Mouse (Mus musculus): Measurements from ENCODE around the gene Nrros. TPM values are rescaled to one million over a fixed set of nuclear protein-coding genes. Genes with fewer than 3 reads are reported as not detected.

Nrros gene
- polyA plus RNA-seq, 1 experiment from 2014 or later: 9.1 TPM

- no peak for DNase-seq (ENCODE audit: low spot score)
- 92% methylated on average over 4 of the region's 4 CpGs for WGBS
- H3K36me3 ChIP-seq: no peaks in the 10 kb centered on the region
These were observed 9.6 kb upstream of the Nrros start for GRCm38 (mm10) chr16:32175029-32175428.

DNA sequence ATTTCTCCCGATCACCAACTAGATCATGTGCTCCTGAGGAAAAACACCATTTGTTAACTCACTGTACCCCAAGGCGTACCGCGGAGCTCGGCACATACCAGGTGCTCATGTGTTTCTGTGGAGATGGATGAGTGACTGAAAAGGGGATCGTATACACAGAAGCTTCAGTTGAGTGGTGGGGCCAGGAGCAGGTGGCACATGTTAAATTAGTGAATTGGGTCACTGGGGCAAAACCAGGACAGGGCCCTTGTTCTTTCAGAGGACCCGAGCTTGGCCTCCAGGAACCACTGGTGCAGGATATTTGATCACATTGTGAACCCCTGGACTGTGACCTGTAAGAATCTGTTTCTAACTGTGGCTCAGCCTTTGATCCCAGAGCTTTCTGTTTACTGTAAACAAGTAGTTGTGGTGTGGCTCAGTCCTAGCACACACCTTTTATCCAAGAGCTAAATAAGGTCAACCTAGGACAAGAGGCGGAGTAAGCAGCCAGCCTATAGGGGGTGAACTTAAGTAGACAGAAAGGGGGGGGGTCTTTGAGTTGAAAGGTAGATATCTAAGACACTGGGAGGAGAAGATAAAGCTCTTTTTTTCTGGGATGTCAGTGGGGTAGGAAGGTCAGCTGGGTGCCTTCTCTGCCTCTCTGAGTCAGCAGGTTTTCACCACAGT is 9.1 kb upstream of the Nrros start:
- no peaks in the 10 kb centered on the region for H3K9me3 ChIP-seq (replicated peaks)
- H3K27ac ChIP-seq (replicated peaks): no peak overlapping the region
- H3K4me3 ChIP-seq: no peak overlapping the region
- no peaks in the 10 kb centered on the region for H3K36me3 ChIP-seq
- no peak for DNase-seq (ENCODE audit: low spot score)
- 80% methylated on average over 8 of the region's 8 CpGs for WGBS
- peaks cover 15% of the 10 kb centered on the region for H3K4me1 ChIP-seq
- no peaks in the 10 kb centered on the region for H3K27me3 ChIP-seq (ENCODE audit: low read depth, poor library complexity, severe bottlenecking)

More at GRCm38 (mm10) chr16:32175029-32175428, 9.6 kb upstream of the Nrros start:
- peaks cover 15% of the 10 kb centered on the region for H3K4me1 ChIP-seq
- no peak overlapping the region for H3K27ac ChIP-seq (replicated peaks)
- no peak overlapping the region for H3K4me3 ChIP-seq
- no peaks in the 10 kb centered on the region for H3K27me3 ChIP-seq (ENCODE audit: low read depth, poor library complexity, severe bottlenecking)
- H3K9me3 ChIP-seq (replicated peaks): no peaks in the 10 kb centered on the region

DNA sequence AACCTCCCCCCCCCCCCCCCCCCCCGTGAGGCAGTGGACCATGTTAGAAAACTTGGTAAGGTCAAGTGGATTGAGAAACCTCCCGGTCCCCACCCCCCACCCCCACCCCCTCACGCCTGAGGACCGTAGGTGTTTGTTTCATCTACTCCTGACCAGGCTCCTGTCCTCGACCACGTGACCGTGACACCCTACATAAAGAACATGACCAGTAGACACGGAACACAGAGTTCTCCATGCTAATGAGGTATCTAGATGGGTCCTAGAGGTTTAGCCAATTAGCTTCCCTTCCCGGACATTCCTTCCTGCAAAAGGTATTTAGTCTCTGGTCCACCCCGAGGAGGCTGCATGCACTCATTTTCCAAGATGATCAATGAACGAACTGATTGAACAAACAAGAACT is 8.0 kb upstream of the Nrros start:
- no peak for DNase-seq (ENCODE audit: low spot score)
- Histone ChIP-seq H3K4me1 (peaks cover 15% of the 10 kb centered on the region), H3K27ac (replicated peaks) (no peak overlapping the region), H3K36me3 (no peaks in the 10 kb centered on the region), H3K4me3 (no peak overlapping the region), H3K27me3 (ENCODE audit: low read depth, poor library complexity, severe bottlenecking) (no peaks in the 10 kb centered on the region), H3K9me3 (replicated peaks) (no peaks in the 10 kb centered on the region)
- WGBS: 72% methylated on average over 11 of the region's 11 CpGs

DNA sequence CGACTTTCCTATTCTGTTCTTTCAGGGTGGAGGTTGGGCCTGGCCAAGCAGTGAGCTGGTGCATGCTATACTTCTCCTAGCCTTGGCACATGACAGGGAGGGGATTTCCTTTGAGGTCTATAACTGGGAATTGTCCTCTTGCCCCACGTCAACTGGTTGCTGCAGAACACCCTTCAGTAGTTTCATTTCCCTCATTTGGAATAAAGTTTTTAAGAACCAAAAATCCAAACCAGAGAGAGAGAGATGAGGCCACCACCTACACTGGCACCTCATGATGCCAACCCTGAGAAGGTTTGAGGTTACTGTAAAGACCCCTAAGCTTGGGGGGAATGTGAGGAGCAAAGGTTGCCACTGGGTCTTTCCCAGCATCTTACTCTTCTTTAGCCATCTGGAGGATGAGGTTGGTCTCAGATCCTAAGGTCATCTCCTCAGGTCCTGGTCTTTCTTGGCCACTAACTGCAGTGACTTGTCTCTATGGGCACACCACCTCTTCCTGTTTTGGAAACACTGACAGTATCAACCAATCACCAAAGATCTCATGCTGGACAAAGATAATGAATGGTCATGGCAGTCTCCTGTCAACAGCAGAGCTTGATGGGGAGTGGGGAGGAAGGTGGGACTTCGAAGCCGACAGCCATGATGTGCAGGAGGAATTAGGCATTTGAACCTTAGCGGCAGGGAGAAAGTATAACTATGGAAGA is 5.8 kb upstream of the Nrros start:
- no peaks in the 10 kb centered on the region for H3K27me3 ChIP-seq (ENCODE audit: low read depth, poor library complexity, severe bottlenecking)
- no peak overlapping the region for H3K4me3 ChIP-seq
- H3K9me3 ChIP-seq (replicated peaks): no peaks in the 10 kb centered on the region
- DNase-seq (ENCODE audit: low spot score): no peak
- no peaks in the 10 kb centered on the region for H3K36me3 ChIP-seq
- no peak overlapping the region for H3K27ac ChIP-seq (replicated peaks)
- H3K4me1 ChIP-seq: peaks cover 5% of the 10 kb centered on the region; the same call in 1 of the 2 replicates
- WGBS: 83% methylated on average over 5 of the region's 5 CpGs

DNA sequence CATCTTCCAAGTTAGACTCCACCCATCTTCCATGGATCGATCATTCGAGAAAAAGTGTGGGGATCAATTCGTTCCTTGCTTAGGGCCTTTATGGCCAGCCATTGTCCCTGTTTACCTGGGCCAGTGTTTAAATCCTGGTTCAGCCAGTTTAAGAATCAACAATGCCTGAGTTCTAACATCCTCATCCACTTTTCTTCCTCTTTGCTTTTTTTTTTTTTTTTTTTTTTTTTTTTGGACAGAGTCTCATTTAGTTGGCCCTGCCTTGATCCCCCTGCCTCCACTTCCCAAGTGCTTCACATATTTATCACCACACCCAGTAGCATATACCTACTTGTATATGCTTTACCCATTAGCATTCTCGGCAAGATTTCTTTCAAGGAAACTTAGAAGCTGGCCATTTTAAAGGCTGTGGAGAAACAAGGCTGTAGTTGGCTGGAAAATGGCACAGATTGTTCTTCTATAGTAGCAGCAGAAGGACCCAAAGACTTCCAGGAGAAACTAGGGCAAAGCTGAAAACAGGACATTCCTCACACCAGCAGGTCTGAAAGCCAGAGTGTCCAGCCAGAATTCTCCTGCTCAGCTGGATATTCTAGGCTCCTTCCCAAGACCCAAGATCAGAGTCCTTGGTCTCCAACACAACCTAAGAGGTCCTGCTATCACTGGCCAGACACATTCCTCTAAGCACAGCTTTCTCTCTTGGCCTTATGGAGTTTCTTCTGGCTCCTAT is 2.6 kb upstream of the Nrros start:
- no peak overlapping the region for H3K27ac ChIP-seq (replicated peaks)
- WGBS: 93% methylated on average over 4 of the region's 4 CpGs

GRCm38 (mm10) chr16:32164396-32165027 is 882 bp downstream of the Nrros start:
- Histone ChIP-seq H3K36me3 (no peaks in the 10 kb centered on the region), H3K9me3 (replicated peaks) (no peaks in the 10 kb centered on the region), H3K27ac (replicated peaks) (peak overlapping the region; percentile 71; the same call in 1 of the 2 replicates), H3K27me3 (ENCODE audit: low read depth, poor library complexity, severe bottlenecking) (peaks cover 27% of the 10 kb centered on the region), H3K4me1 (peaks cover 10% of the 10 kb centered on the region), H3K4me3 (peak overlapping the region; percentile 52)
- DNase-seq (ENCODE audit: low spot score): no peak
- 76% methylated on average over 19 of the region's 19 CpGs for WGBS

More for the DNA sequence above, 2.6 kb upstream of the Nrros start:
- Histone ChIP-seq H3K4me1 (peaks cover 10% of the 10 kb centered on the region), H3K9me3 (replicated peaks) (no peaks in the 10 kb centered on the region), H3K36me3 (no peaks in the 10 kb centered on the region), H3K4me3 (no peak overlapping the region), H3K27me3 (ENCODE audit: low read depth, poor library complexity, severe bottlenecking) (peaks cover 27% of the 10 kb centered on the region)
- no peak for DNase-seq (ENCODE audit: low spot score)

DNA sequence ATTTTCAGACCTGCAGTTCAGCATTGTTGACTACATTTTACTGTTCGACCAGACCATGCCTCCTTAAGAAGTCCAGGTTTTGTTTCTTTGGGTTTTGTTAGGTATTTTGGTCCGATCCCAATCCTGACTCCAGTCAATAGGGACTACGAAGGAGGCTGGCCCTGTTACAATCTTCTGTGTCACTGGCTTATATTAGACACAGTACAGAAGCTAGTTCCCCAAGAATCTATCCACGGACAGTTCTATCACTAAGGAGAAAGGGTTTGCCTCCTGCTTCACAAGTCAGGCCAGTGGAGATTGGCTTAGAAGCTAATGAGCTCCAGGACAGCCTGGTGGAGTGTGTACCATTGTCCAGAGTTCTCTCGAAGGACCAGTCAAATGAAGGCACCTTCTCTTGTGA is 1.5 kb downstream of the Nrros start:
- H3K27ac ChIP-seq (replicated peaks): no peak overlapping the region
- DNase-seq (ENCODE audit: low spot score): no peak
- peaks cover 10% of the 10 kb centered on the region for H3K4me1 ChIP-seq
- WGBS: 93% methylated on average over 5 of the region's 5 CpGs
- no peaks in the 10 kb centered on the region for H3K36me3 ChIP-seq
- H3K4me3 ChIP-seq: no peak overlapping the region
- H3K9me3 ChIP-seq (replicated peaks): no peaks in the 10 kb centered on the region
- peaks cover 27% of the 10 kb centered on the region for H3K27me3 ChIP-seq (ENCODE audit: low read depth, poor library complexity, severe bottlenecking)

- DNase-seq (ENCODE audit: low spot score): no peak
- Histone ChIP-seq H3K27ac (replicated peaks) (no peak overlapping the region), H3K27me3 (ENCODE audit: low read depth, poor library complexity, severe bottlenecking) (peaks cover 27% of the 10 kb centered on the region), H3K9me3 (replicated peaks) (no peaks in the 10 kb centered on the region), H3K4me1 (peaks cover 10% of the 10 kb centered on the region), H3K4me3 (no peak overlapping the region), H3K36me3 (no peaks in the 10 kb centered on the region)
- 80% methylated on average over 4 of the region's 4 CpGs for WGBS
These were observed 2.0 kb downstream of the Nrros start for GRCm38 (mm10) chr16:32163392-32163791.

- H3K4me1 ChIP-seq: peaks cover 10% of the 10 kb centered on the region
- H3K4me3 ChIP-seq: no peak overlapping the region
- no peaks in the 10 kb centered on the region for H3K36me3 ChIP-seq
- peaks cover 25% of the 10 kb centered on the region for H3K27me3 ChIP-seq (ENCODE audit: low read depth, poor library complexity, severe bottlenecking)
- no peak overlapping the region for H3K27ac ChIP-seq (replicated peaks)
- no peaks in the 10 kb centered on the region for H3K9me3 ChIP-seq (replicated peaks)
- 94% methylated on average over 9 of the region's 9 CpGs for WGBS
- no peak for DNase-seq (ENCODE audit: low spot score)
These were observed 4.6 kb downstream of the Nrros start for GRCm38 (mm10) chr16:32160742-32161323.

GRCm38 (mm10) chr16:32158966-32159365 is 6.4 kb downstream of the Nrros start:
- Histone ChIP-seq H3K36me3 (no peaks in the 10 kb centered on the region), H3K27me3 (ENCODE audit: low read depth, poor library complexity, severe bottlenecking) (peaks cover 7% of the 10 kb centered on the region), H3K4me1 (no peaks in the 10 kb centered on the region), H3K27ac (replicated peaks) (no peak overlapping the region), H3K9me3 (replicated peaks) (no peaks in the 10 kb centered on the region), H3K4me3 (no peak overlapping the region)
- WGBS: 92% methylated on average over 3 of the region's 3 CpGs
- DNase-seq (ENCODE audit: low spot score): no peak

DNA sequence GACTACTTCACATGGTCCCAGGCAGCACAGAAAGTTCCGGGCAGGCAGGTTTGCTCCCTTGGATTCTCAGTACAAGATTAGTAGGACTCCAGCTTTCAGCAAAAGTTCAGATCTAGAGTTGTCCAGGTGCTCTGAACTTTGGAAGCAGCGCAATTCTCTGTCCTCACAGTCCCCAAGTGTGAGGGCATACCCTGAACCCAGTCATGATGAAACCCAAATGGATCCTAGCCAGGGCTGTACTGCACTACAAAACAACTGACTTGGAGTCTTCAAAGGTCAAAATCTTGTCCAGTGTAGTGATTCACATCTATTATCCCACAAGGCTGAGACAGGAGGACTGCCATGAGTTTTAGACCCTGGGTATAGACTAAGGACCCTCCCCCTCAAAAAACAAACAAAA is 8.0 kb downstream of the Nrros start:
- Histone ChIP-seq H3K36me3 (no peaks in the 10 kb centered on the region), H3K27me3 (ENCODE audit: low read depth, poor library complexity, severe bottlenecking) (no peaks in the 10 kb centered on the region), H3K4me3 (no peak overlapping the region), H3K4me1 (no peaks in the 10 kb centered on the region), H3K27ac (replicated peaks) (no peak overlapping the region), H3K9me3 (replicated peaks) (no peaks in the 10 kb centered on the region)
- no peak for DNase-seq (ENCODE audit: low spot score)
- WGBS: 80% methylated on average over 2 of the region's 2 CpGs

DNA sequence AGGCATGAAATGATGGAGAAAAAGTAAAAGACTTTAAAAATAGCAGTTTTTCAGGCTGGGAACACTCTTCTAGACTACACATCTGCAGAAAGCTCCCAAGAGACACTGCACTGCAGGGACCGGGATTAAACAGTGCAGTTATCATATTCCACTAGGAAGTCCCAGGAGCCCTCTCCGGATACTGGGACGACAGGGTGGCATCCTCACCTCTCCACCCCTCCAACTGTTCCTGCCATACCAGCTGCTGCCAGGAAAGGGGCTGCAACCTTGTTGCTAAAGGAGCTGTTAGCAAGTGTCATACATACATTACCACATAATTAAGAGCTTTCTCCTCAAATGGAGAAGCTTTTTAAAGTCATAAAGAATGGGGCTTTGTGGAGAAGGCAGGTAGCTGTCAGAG is 8.7 kb downstream of the Nrros start:
- Histone ChIP-seq H3K27me3 (ENCODE audit: low read depth, poor library complexity, severe bottlenecking) (no peaks in the 10 kb centered on the region), H3K9me3 (replicated peaks) (no peaks in the 10 kb centered on the region), H3K4me1 (no peaks in the 10 kb centered on the region), H3K27ac (replicated peaks) (no peak overlapping the region), H3K36me3 (no peaks in the 10 kb centered on the region), H3K4me3 (no peak overlapping the region)
- WGBS: 71% methylated on average over 3 of the region's 3 CpGs
- no peak for DNase-seq (ENCODE audit: low spot score)

Data from midbrain, embryonic 10.5 days (tissue).